Mouse (Mus musculus) gastrocnemius, postnatal 36 days (tissue): ENCODE results near the gene Vamp2. TPM values are rescaled to one million over a fixed set of nuclear protein-coding genes. Genes with fewer than 3 reads are reported as not detected.

Source experiments
- DNase-seq, 2 experiments: peaks; one replicate each; pipeline ENCODE4 v3.0.0; 2022
- intact Hi-C: fragments of 180-260 bp; cut with DNase I; formaldehyde crosslinking; loops from one replicate; pipeline ENCODE4 v1.15.1; 2025
- long read RNA-seq, 2 experiments: library from polyadenylated mRNA; stranded (forward); transcript quantifications; one replicate each; pipeline ENCODE4 v2.0.0; 2021
- total RNA-seq, 2 experiments: library from RNA; stranded (reverse); gene quantifications; 2 replicates each; pipeline ENCODE4 v1.2.3; 2021

The Vamp2 gene
- 10 to 100 TPM; 26.7 to 38.1 TPM for total RNA-seq
- long read RNA-seq, experiment 1, transcript Vamp2-201 (5 exons, 2,205 nt), result major isoform, 40 of 47 reads
- long read RNA-seq, experiment 1, partial matches to known transcripts, result 1 of 47 reads
- long read RNA-seq, experiment 1, other reads (novel, unspliced or antisense), result 6 of 47 reads
- long read RNA-seq, experiment 2, transcript Vamp2-201 (5 exons, 2,205 nt), result major isoform, 51 of 65 reads
- long read RNA-seq, experiment 2, partial matches to known transcripts, result 5 of 65 reads
- long read RNA-seq, experiment 2, other reads (novel, unspliced or antisense), result 9 of 65 reads

GRCm38 (mm10) chr11:69088103-69088855 is at the start of gene Vamp2:
Gene Vamp2 (plus strand): TSS chr11:69088490.
- intact Hi-C loops, result loop anchor here (2.0 kb wide), 1 partner anchor 15 kb away; no protein-coding TSS in a partner anchor
- DNase-seq, result peak; percentile 88 to 90

GRCm38 (mm10) chr11:69045531-69046394 is 42.5 kb upstream of the Vamp2 start, which contains the start of gene Aurkb:
Gene Aurkb (plus strand): TSS chr11:69045647.
- intact Hi-C loops, result loop anchor here (10.0 kb wide), 1 partner anchor 189 kb away; the partner anchor contains the start of gene Gucy2e

GRCm38 (mm10) chr11:69046395-69046774 is 41.9 kb upstream of the Vamp2 start:
- intact Hi-C loops, result loop anchor here (10.0 kb wide), 1 partner anchor 188 kb away; the partner anchor contains the start of gene Gucy2e
- no peak for DNase-seq

More at GRCm38 (mm10) chr11:69045531-69046394, 42.5 kb upstream of the Vamp2 start, which contains the start of gene Aurkb:
- peak; percentile 55 to 80 for DNase-seq

GRCm38 (mm10) chr11:69047592-69047991 is 40.7 kb upstream of the Vamp2 start:
- intact Hi-C loops, result loop anchor here (10.0 kb wide), 1 partner anchor 187 kb away; the partner anchor contains the start of gene Gucy2e
- no peak for DNase-seq

- intact Hi-C loops, result loop anchor here (10.0 kb wide), 1 partner anchor 187 kb away; the partner anchor contains the start of gene Gucy2e
- DNase-seq, result no peak
Measured at GRCm38 (mm10) chr11:69048151-69048550, 40.1 kb upstream of the Vamp2 start.

- no peak for DNase-seq
- intact Hi-C loops, result no loop called here
Measured at GRCm38 (mm10) chr11:69050748-69051147, 37.5 kb upstream of the Vamp2 start.

- DNase-seq, result no peak
- intact Hi-C loops, result no loop called here
Measured at GRCm38 (mm10) chr11:69051771-69052170, 36.5 kb upstream of the Vamp2 start.

GRCm38 (mm10) chr11:69052824-69053421 is 35.4 kb upstream of the Vamp2 start:
- intact Hi-C loops, result no loop called here
- DNase-seq, result no peak

GRCm38 (mm10) chr11:69053848-69054247 is 34.4 kb upstream of the Vamp2 start:
- no peak for DNase-seq
- intact Hi-C loops, result no loop called here

GRCm38 (mm10) chr11:69058265-69058664 is 30.0 kb upstream of the Vamp2 start:
- intact Hi-C loops, result no loop called here
- no peak for DNase-seq

- intact Hi-C loops, result no loop called here
- DNase-seq, result no peak
Measured at GRCm38 (mm10) chr11:69058729-69059356, 29.4 kb upstream of the Vamp2 start.

- intact Hi-C loops, result no loop called here
- peak; percentile 90 to 92 for DNase-seq
Measured at GRCm38 (mm10) chr11:69059357-69059974, 28.8 kb upstream of the Vamp2 start, which contains the start of gene Borcs6. Gene Borcs6 (plus strand): TSS chr11:69059717.

- intact Hi-C loops, result no loop called here
Measured at GRCm38 (mm10) chr11:69059975-69060411, 28.3 kb upstream of the Vamp2 start.

GRCm38 (mm10) chr11:69060448-69061254 is 27.6 kb upstream of the Vamp2 start:
- peak in 1 of 2 experiments; percentile 35 for DNase-seq
- intact Hi-C loops, result no loop called here

More at GRCm38 (mm10) chr11:69059975-69060411, 28.3 kb upstream of the Vamp2 start:
- peak in 1 of 2 experiments; percentile 42 for DNase-seq

- DNase-seq, result no peak
- intact Hi-C loops, result no loop called here
Measured at GRCm38 (mm10) chr11:69061255-69061912, 26.9 kb upstream of the Vamp2 start.

GRCm38 (mm10) chr11:69062194-69062760 is 26.0 kb upstream of the Vamp2 start:
- intact Hi-C loops, result loop anchor here (1.0 kb wide), 1 partner anchor 21 kb away; no protein-coding TSS in a partner anchor
- peak; percentile 60 to 70 for DNase-seq

- peak; percentile 91 to 99 for DNase-seq
- intact Hi-C loops, result loop anchor here (1.0 kb wide), 2 partner anchors 21 to 61 kb away; no protein-coding TSS in a partner anchor
Measured at GRCm38 (mm10) chr11:69062761-69063224, 25.5 kb upstream of the Vamp2 start.
